Mouse (Mus musculus): ENCODE data around the gene Gm9999.

- no peak for TF ChIP-seq CTCF (IDR thresholded peaks at IDR 0.05; ENCODE audit: low read depth)
- TF ChIP-seq EP300 (optimal IDR thresholded peaks at IDR 0.05), result no peak
Measured at GRCm38 (mm10) chr7:46964070-46964469, 19.3 kb upstream of the Gm9999 start.

All from stomach, postnatal 0 days (tissue).